Mouse (Mus musculus): ENCODE results near the gene Gm20388. TPM values are rescaled to one million over a fixed set of nuclear protein-coding genes. Genes with fewer than 3 reads are reported as not detected.

Gene Gm20388
- polyA plus RNA-seq, 1 experiment from 2014 or later: 7.4 TPM

- WGBS: 83% methylated on average over 9 of the region's 9 CpGs
- ATAC-seq (replicated peaks; ENCODE audit: low FRiP score): no peak
- H3K4me1 ChIP-seq: peaks cover 95% of the 10 kb centered on the region
- H3K9me3 ChIP-seq (replicated peaks): no peaks in the 10 kb centered on the region
- no peaks in the 10 kb centered on the region for H3K27me3 ChIP-seq
- no peak overlapping the region for H3K27ac ChIP-seq
- no peak overlapping the region for H3K9ac ChIP-seq
- no peak overlapping the region for H3K4me2 ChIP-seq
- H3K4me3 ChIP-seq (replicated peaks): no peak overlapping the region
- no peaks in the 10 kb centered on the region for H3K36me3 ChIP-seq
Measured at GRCm38 (mm10) chr8:120419675-120420074, 509.0 kb downstream of the Gm20388 start.

- 75% methylated on average over 5 of the region's 5 CpGs for WGBS
- Histone ChIP-seq H3K9me3 (replicated peaks) (no peaks in the 10 kb centered on the region), H3K4me3 (replicated peaks) (no peak overlapping the region), H3K27ac (no peak overlapping the region), H3K27me3 (no peaks in the 10 kb centered on the region), H3K9ac (no peak overlapping the region), H3K4me2 (no peak overlapping the region), H3K4me1 (peaks cover 96% of the 10 kb centered on the region), H3K36me3 (no peaks in the 10 kb centered on the region)
- no peak for ATAC-seq (replicated peaks; ENCODE audit: low FRiP score)
Measured at GRCm38 (mm10) chr8:120420226-120420625, 509.6 kb downstream of the Gm20388 start.

GRCm38 (mm10) chr8:120421638-120422037 lies 511.0 kb downstream of the Gm20388 start:
- Histone ChIP-seq H3K9ac (no peak overlapping the region), H3K4me1 (peaks cover 96% of the 10 kb centered on the region), H3K4me2 (no peak overlapping the region), H3K9me3 (replicated peaks) (no peaks in the 10 kb centered on the region), H3K27me3 (no peaks in the 10 kb centered on the region), H3K4me3 (replicated peaks) (no peak overlapping the region), H3K27ac (peak overlapping the region; percentile 57), H3K36me3 (no peaks in the 10 kb centered on the region)
- WGBS: 13% methylated on average over 9 of the region's 9 CpGs
- no peak for ATAC-seq (replicated peaks; ENCODE audit: low FRiP score)

GRCm38 (mm10) chr8:120422236-120422635 lies 511.6 kb downstream of the Gm20388 start:
- no peak overlapping the region for H3K4me2 ChIP-seq
- no peak overlapping the region for H3K27ac ChIP-seq
- no peak for ATAC-seq (replicated peaks; ENCODE audit: low FRiP score)
- 73% methylated on average over 8 of the region's 8 CpGs for WGBS
- H3K4me1 ChIP-seq: peaks cover 96% of the 10 kb centered on the region
- H3K36me3 ChIP-seq: no peaks in the 10 kb centered on the region
- H3K9ac ChIP-seq: no peak overlapping the region
- no peaks in the 10 kb centered on the region for H3K9me3 ChIP-seq (replicated peaks)
- H3K27me3 ChIP-seq: no peaks in the 10 kb centered on the region
- H3K4me3 ChIP-seq (replicated peaks): no peak overlapping the region

GRCm38 (mm10) chr8:120423576-120423975 lies 512.9 kb downstream of the Gm20388 start:
- Histone ChIP-seq H3K9me3 (replicated peaks) (no peaks in the 10 kb centered on the region), H3K27me3 (no peaks in the 10 kb centered on the region), H3K4me1 (peaks cover 96% of the 10 kb centered on the region), H3K9ac (no peak overlapping the region), H3K4me3 (replicated peaks) (no peak overlapping the region), H3K36me3 (no peaks in the 10 kb centered on the region), H3K4me2 (no peak overlapping the region), H3K27ac (no peak overlapping the region)
- no peak for ATAC-seq (replicated peaks; ENCODE audit: low FRiP score)
- WGBS: 60% methylated on average over 7 of the region's 7 CpGs

GRCm38 (mm10) chr8:120424829-120425198 lies 514.2 kb downstream of the Gm20388 start:
- H3K4me1 ChIP-seq: peaks cover 86% of the 10 kb centered on the region
- H3K27me3 ChIP-seq: no peaks in the 10 kb centered on the region
- H3K27ac ChIP-seq: peak overlapping the region; percentile 90
- H3K4me2 ChIP-seq: 0 out of 2 replicates have a peak overlapping the region, but pooled peaks have one; percentile 38
- no peak overlapping the region for H3K4me3 ChIP-seq (replicated peaks)
- 30% methylated on average over 4 of the region's 4 CpGs for WGBS
- no peaks in the 10 kb centered on the region for H3K36me3 ChIP-seq
- no peak; the same call in 1 of the 2 replicates for ATAC-seq (replicated peaks; ENCODE audit: low FRiP score)
- H3K9ac ChIP-seq: no peak overlapping the region
- no peaks in the 10 kb centered on the region for H3K9me3 ChIP-seq (replicated peaks)

- H3K36me3 ChIP-seq: no peaks in the 10 kb centered on the region
- peaks cover 82% of the 10 kb centered on the region for H3K4me1 ChIP-seq
- no peak overlapping the region for H3K9ac ChIP-seq
- peak overlapping the region; percentile 90 for H3K27ac ChIP-seq
- H3K4me3 ChIP-seq (replicated peaks): no peak overlapping the region
- WGBS: 12% methylated on average over 8 of the region's 8 CpGs
- peak overlapping the region; percentile 38 for H3K4me2 ChIP-seq
- peak; percentile 67 for ATAC-seq (replicated peaks; ENCODE audit: low FRiP score)
- H3K27me3 ChIP-seq: no peaks in the 10 kb centered on the region
- no peaks in the 10 kb centered on the region for H3K9me3 ChIP-seq (replicated peaks)
Measured at GRCm38 (mm10) chr8:120425199-120425941, 514.7 kb downstream of the Gm20388 start.

GRCm38 (mm10) chr8:120426105-120426504 lies 515.5 kb downstream of the Gm20388 start:
- no peak overlapping the region for H3K4me3 ChIP-seq (replicated peaks)
- no peak for ATAC-seq (replicated peaks; ENCODE audit: low FRiP score)
- peak overlapping the region; percentile 38; the same call in 1 of the 2 replicates for H3K4me2 ChIP-seq
- H3K27me3 ChIP-seq: no peaks in the 10 kb centered on the region
- peak overlapping the region; percentile 90 for H3K27ac ChIP-seq
- no peaks in the 10 kb centered on the region for H3K36me3 ChIP-seq
- H3K9ac ChIP-seq: no peak overlapping the region
- 24% methylated on average over 1 of the region's 1 CpGs for WGBS
- peaks cover 76% of the 10 kb centered on the region for H3K4me1 ChIP-seq
- no peaks in the 10 kb centered on the region for H3K9me3 ChIP-seq (replicated peaks)

- Histone ChIP-seq H3K9ac (0 out of 2 replicates have a peak overlapping the region, but pooled peaks have one; percentile 10), H3K27me3 (no peaks in the 10 kb centered on the region), H3K27ac (peak overlapping the region; percentile 90), H3K4me1 (peaks cover 69% of the 10 kb centered on the region), H3K4me3 (replicated peaks) (no peak overlapping the region), H3K4me2 (no peak overlapping the region), H3K9me3 (replicated peaks) (no peaks in the 10 kb centered on the region), H3K36me3 (no peaks in the 10 kb centered on the region)
- ATAC-seq (replicated peaks; ENCODE audit: low FRiP score): no peak
- 54% methylated on average over 20 of the region's 20 CpGs for WGBS
Measured at GRCm38 (mm10) chr8:120426622-120427385, 516.2 kb downstream of the Gm20388 start.

- ATAC-seq (replicated peaks; ENCODE audit: low FRiP score): no peak
- Histone ChIP-seq H3K4me1 (peaks cover 53% of the 10 kb centered on the region), H3K4me2 (no peak overlapping the region), H3K4me3 (replicated peaks) (no peak overlapping the region), H3K27me3 (no peaks in the 10 kb centered on the region), H3K27ac (no peak overlapping the region), H3K36me3 (no peaks in the 10 kb centered on the region), H3K9ac (no peak overlapping the region), H3K9me3 (replicated peaks) (no peaks in the 10 kb centered on the region)
- WGBS: 72% methylated on average over 5 of the region's 5 CpGs
Measured at GRCm38 (mm10) chr8:120428492-120428891, 517.9 kb downstream of the Gm20388 start.

- H3K4me2 ChIP-seq: no peak overlapping the region
- no peak overlapping the region for H3K9ac ChIP-seq
- H3K27me3 ChIP-seq: no peaks in the 10 kb centered on the region
- H3K9me3 ChIP-seq (replicated peaks): no peaks in the 10 kb centered on the region
- no peaks in the 10 kb centered on the region for H3K36me3 ChIP-seq
- no peak for ATAC-seq (replicated peaks; ENCODE audit: low FRiP score)
- peaks cover 47% of the 10 kb centered on the region for H3K4me1 ChIP-seq
- H3K27ac ChIP-seq: no peak overlapping the region
- 90% methylated on average over 1 of the region's 1 CpGs for WGBS
- no peak overlapping the region for H3K4me3 ChIP-seq (replicated peaks)
Measured at GRCm38 (mm10) chr8:120429116-120429515, 518.5 kb downstream of the Gm20388 start.

GRCm38 (mm10) chr8:120431042-120431441 lies 520.4 kb downstream of the Gm20388 start:
- Histone ChIP-seq H3K4me1 (peaks cover 31% of the 10 kb centered on the region), H3K27me3 (no peaks in the 10 kb centered on the region), H3K9me3 (replicated peaks) (no peaks in the 10 kb centered on the region), H3K9ac (no peak overlapping the region), H3K4me2 (no peak overlapping the region), H3K27ac (no peak overlapping the region), H3K4me3 (replicated peaks) (no peak overlapping the region), H3K36me3 (no peaks in the 10 kb centered on the region)
- WGBS: 83% methylated on average over 12 of the region's 12 CpGs
- ATAC-seq (replicated peaks; ENCODE audit: low FRiP score): no peak
